Mouse (Mus musculus) kidney, embryonic 16.5 days (tissue): Measurements from ENCODE around the gene Sox5. TPM values are rescaled to one million over a fixed set of nuclear protein-coding genes. Genes with fewer than 3 reads are reported as not detected.

ENCODE experiments used
- ATAC-seq: fragments of 200-750 bp; cut with Nextera tagmentation; 2 replicates; pipeline ENCODE4 v1.8.0; 2017; ENCODE audit warnings: moderate TSS enrichment; ENCODE audit not compliant: low FRiP score, low TSS enrichment
- H3K27ac ChIP-seq: fragments of 300-500 bp; sonication (generic); 2 replicates; pipeline ENCODE4 v1.5.1; 2014; ENCODE audit warnings: low read length
- H3K27me3 ChIP-seq: fragments of 300-500 bp; sonication (generic); 2 replicates; pipeline ENCODE4 v1.6.1; 2014; ENCODE audit warnings: low read length, control low read depth, mixed read lengths; ENCODE audit not compliant: insufficient read depth
- H3K36me3 ChIP-seq: fragments of 300-500 bp; sonication (generic); 2 replicates; pipeline ENCODE4 v1.6.1; 2014; ENCODE audit warnings: low read length, control low read depth, mixed read lengths; ENCODE audit not compliant: insufficient read depth
- H3K4me1 ChIP-seq: fragments of 300-500 bp; sonication (generic); 2 replicates; pipeline ENCODE4 v1.6.1; 2014; ENCODE audit warnings: low read length, control low read depth, mixed read lengths; ENCODE audit not compliant: insufficient read depth
- H3K4me2 ChIP-seq: fragments of 300-500 bp; sonication (generic); replicated peaks from 2 replicates; pipeline ENCODE4 v1.6.1; 2014; ENCODE audit warnings: low read depth, low read length
- H3K4me3 ChIP-seq: fragments of 300-500 bp; sonication (generic); 2 replicates; pipeline ENCODE4 v1.5.1; 2014; ENCODE audit warnings: mild to moderate bottlenecking, low read length
- H3K9ac ChIP-seq: fragments of 300-500 bp; sonication (generic); replicated peaks from 2 replicates; pipeline ENCODE4 v1.6.1; 2014; ENCODE audit warnings: low read length
- H3K9me3 ChIP-seq: fragments of 300-500 bp; sonication (generic); 2 replicates; pipeline ENCODE4 v1.6.1; 2016; ENCODE audit warnings: low read length, control low read depth
- WGBS: fragments of 180-500 bp; shearing (Covaris S2); extraction: QIAGEN DNeasy Blood & Tissue Kit; methylation state at CpG from one replicate; pipeline ENCODE4 v1.1.7; 2014; 5-methylcytosine and 5-hydroxymethylcytosine counted together
- polyA plus RNA-seq: library from polyadenylated mRNA; unstranded; fragments of >200 nt; fragmentation: Nextera tagmentation; extraction: Ambion mirVana; gene quantifications from 2 replicates; pipeline ENCODE4 v1.2.1, GENCODE M21; 2015

The Sox5 gene
- polyA plus RNA-seq, 1 experiment from 2014 or later, result 14.8 TPM

- no peak overlapping the region for H3K4me2 ChIP-seq
These were observed 996.1 kb downstream of the Sox5 start for GRCm38 (mm10) chr6:143785685-143786084.

More at GRCm38 (mm10) chr6:143785685-143786084, 996.1 kb downstream of the Sox5 start:
- Histone ChIP-seq H3K27ac (no peak overlapping the region), H3K9me3 (no peaks in the 10 kb centered on the region), H3K4me3 (no peak overlapping the region), H3K4me1 (no peaks in the 10 kb centered on the region), H3K9ac (no peak overlapping the region), H3K36me3 (no peaks in the 10 kb centered on the region), H3K27me3 (no peaks in the 10 kb centered on the region)
- no peak for ATAC-seq
- 71% methylated on average over 4 of the region's 4 CpGs for WGBS
